Mouse (Mus musculus) liver, embryonic 14.5 days (tissue): ENCODE data around the gene Gm49486.

Experiments
- CTCF ChIP-seq: IDR thresholded peaks from 2 replicates; pipeline ENCODE4 v1.5.1; 2016; ENCODE audit warnings: antibody characterized with exemption, low read depth, control low read depth
- EP300 ChIP-seq: IDR thresholded peaks from 2 replicates; pipeline ENCODE4 v1.6.1; 2016; ENCODE audit warnings: antibody characterized with exemption, low read depth

DNA sequence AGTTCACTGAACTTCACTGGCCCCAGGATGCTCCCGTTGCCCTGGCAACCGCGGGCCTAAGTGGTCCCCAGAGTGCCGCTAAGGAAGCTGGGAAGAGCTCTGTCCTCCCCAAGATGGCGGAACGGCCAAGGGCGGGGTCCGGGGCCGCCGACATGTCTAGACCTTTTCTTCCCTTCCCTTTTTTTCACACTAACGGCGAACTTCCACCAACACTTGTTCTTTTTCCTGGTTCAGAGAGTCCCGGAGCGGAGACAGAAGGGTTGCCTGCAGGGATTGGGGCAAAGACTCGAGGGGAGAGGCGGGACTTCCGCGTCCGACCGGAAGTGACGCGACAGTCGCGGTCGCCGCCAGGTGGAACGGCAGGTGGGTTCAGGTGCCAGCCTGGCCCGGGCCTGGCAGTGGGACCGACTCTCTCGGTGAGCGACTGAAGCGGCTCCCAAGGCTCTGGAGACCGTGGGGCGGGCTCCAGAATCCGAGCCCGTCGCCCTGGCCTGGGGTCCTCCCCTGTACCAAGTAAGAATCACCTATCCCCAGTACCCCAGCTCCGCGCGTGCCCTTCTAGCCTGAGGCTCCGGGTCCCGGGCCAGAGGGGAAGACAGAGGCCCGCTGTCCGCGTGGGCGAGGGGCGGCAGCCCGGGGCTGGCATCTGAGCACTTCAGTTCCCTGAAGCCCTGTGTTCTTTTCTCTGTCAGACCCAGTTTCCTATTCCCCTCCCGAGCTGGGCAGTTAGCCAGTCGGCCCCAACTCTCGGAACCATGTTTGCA, at the start of gene Gm49486, which contains the start of gene Pick1:
- TF ChIP-seq EP300 (no peak), CTCF (0 out of 2 replicates have a peak, but pooled peaks have one; percentile 21)
